Mouse (Mus musculus): ENCODE measurements around the gene Pi16. TPM values are rescaled to one million over a fixed set of nuclear protein-coding genes. Genes with fewer than 3 reads are reported as not detected.

The Pi16 gene
- polyA plus RNA-seq, 1 experiment from 2014 or later: 1.1 TPM

DNA sequence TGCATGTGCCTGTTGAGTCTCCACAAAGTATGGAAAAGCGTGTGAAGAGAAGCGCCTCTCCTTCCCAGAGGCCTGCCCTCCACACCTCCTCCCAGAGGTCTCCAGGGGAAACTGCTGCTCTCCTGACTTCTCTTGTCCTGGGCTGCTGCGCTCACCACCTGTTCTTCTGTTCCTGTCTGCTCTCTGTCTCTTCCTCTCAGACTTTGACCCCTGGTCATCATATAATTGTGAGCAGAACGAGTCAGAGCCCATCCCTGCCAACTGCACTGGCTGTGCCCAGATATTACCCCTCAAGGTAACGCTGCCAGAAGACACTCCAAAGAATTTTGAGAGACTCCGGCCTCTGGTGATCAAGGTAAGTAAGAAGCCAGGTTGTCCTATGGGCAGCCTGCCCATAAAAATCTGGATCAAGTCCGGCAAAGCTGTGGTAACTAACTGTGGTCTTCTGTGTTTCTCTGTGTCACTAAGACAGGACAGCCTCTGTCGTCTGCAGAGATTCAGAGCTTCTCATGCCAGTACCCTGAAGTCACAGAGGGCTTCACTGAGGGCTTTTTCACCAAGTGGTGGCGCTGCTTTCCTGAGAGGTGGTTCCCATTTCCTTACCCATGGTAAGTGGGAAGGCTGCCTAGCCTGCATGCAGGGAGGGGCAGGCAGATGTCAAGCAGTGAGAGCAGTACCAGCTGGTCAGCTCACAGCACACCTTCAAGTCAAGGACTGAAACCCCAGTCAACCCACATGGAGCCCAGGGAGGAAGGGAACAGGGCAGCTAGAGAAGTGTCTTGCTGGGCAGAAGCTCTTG lies 23.5 kb upstream of the Pi16 start:
- DNase-seq (ENCODE audit: low spot score): no peak
- Histone ChIP-seq H3K27ac (no peak overlapping the region; the same call in 1 of the 2 replicates), H3K36me3 (peaks cover 69% of the 10 kb centered on the region), H3K4me1 (replicated peaks) (peaks cover 9% of the 10 kb centered on the region), H3K4me3 (no peak overlapping the region), H3K27me3 (ENCODE audit: insufficient read depth, poor library complexity, severe bottlenecking) (no peaks in the 10 kb centered on the region), H3K9me3 (no peaks in the 10 kb centered on the region)
- WGBS: 84% methylated on average over 9 of the region's 9 CpGs

DNA sequence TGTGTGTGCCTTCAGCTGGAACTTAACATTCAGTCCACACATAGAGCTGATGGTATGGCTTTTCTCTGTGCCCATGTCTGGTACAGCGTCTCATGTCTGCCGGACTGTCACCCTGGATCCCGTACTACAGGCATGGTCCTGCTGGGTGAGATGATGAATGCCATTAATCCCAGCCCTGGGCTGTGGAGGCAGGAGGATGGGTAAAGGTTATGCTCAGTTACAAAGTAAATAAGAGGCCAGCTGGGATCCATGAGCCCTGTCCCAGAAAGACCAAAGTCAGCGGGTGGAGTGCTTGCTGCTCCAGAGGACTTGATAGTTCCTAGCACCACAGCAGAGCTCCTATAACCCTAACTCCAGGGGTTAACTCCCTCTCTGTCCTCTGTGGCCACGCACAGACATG lies 21.6 kb upstream of the Pi16 start:
- H3K4me3 ChIP-seq: no peak overlapping the region
- WGBS: 72% methylated on average over 5 of the region's 5 CpGs
- no peak for DNase-seq (ENCODE audit: low spot score)
- no peak overlapping the region for H3K27ac ChIP-seq
- no peaks in the 10 kb centered on the region for H3K9me3 ChIP-seq
- H3K36me3 ChIP-seq: peaks cover 83% of the 10 kb centered on the region
- H3K4me1 ChIP-seq (replicated peaks): peaks cover 9% of the 10 kb centered on the region
- no peaks in the 10 kb centered on the region for H3K27me3 ChIP-seq (ENCODE audit: insufficient read depth, poor library complexity, severe bottlenecking)

DNA sequence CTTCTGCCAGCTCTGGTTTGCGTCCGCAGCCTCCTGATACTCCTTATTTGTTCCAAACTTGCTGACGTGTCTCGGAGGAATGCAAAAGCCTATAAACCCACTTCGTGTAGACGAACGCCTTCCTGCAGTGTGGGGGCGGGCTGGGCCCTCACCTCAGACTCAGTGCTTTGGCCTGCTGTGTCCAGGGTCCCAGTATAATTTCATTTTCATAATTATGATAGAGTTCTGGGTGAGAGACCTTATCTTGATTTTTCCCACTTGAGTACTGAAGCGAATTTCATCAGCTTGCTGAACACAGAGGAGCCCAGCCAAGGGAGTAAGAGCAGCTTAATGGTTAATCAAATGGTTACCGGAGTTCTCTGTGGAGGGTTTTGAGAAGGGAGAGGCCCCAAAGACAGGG lies 20.2 kb upstream of the Pi16 start:
- Histone ChIP-seq H3K4me3 (no peak overlapping the region), H3K9me3 (no peaks in the 10 kb centered on the region), H3K27me3 (ENCODE audit: insufficient read depth, poor library complexity, severe bottlenecking) (no peaks in the 10 kb centered on the region), H3K4me1 (replicated peaks) (peaks cover 12% of the 10 kb centered on the region), H3K36me3 (peaks cover 91% of the 10 kb centered on the region), H3K27ac (no peak overlapping the region)
- DNase-seq (ENCODE audit: low spot score): no peak
- 78% methylated on average over 10 of the region's 10 CpGs for WGBS

DNA sequence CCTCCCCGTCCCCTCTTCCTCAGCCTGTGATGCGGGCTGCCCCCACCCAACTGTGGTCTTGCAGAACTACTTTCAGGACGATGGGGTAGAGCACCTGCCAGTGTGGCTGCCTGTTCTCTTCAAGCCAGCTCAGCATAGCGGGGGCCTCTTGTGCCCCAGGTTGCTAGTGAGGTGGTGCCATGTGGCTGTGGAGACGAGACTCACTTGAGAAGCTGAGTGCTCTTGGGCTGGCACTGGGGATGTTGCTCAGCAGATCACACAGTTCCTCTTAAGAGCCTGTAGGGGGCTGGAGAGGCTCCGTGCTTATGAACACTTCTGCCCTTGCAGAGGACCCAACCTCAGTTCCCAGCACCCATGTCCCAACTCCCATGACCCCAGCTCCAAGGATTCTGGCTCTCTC lies 19.7 kb upstream of the Pi16 start:
- no peaks in the 10 kb centered on the region for H3K9me3 ChIP-seq
- peaks cover 92% of the 10 kb centered on the region for H3K36me3 ChIP-seq
- 0 out of 2 replicates have a peak overlapping the region, but pooled peaks have one; percentile 16 for H3K27ac ChIP-seq
- H3K27me3 ChIP-seq (ENCODE audit: insufficient read depth, poor library complexity, severe bottlenecking): no peaks in the 10 kb centered on the region
- no peak for DNase-seq (ENCODE audit: low spot score)
- WGBS: 88% methylated on average over 6 of the region's 6 CpGs
- H3K4me3 ChIP-seq: no peak overlapping the region
- H3K4me1 ChIP-seq (replicated peaks): peaks cover 14% of the 10 kb centered on the region

DNA sequence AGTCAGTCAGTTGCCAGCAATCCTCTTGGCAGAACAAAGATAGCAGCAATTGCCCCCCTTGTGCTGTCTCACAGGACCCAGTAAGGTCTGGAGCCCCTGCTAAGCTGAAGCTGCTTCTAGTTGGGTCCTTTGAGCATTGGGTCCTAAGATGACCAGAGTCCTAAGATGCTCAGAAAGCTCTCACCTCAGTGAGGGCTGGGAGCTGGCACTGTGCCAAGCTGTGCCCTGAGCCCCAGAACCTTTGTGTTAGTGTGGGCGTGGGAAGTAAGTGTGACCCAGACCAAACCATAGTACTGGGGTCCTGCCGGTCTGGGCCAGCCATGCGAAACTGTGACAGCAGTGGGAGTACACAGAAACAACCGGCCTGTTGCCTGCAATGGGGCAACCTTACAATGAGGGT lies 18.2 kb upstream of the Pi16 start:
- Histone ChIP-seq H3K4me1 (replicated peaks) (peaks cover 28% of the 10 kb centered on the region), H3K4me3 (no peak overlapping the region), H3K27me3 (ENCODE audit: insufficient read depth, poor library complexity, severe bottlenecking) (no peaks in the 10 kb centered on the region), H3K9me3 (no peaks in the 10 kb centered on the region), H3K36me3 (peaks cover 80% of the 10 kb centered on the region), H3K27ac (no peak overlapping the region)
- WGBS: 90% methylated on average over 4 of the region's 4 CpGs
- DNase-seq (ENCODE audit: low spot score): no peak

DNA sequence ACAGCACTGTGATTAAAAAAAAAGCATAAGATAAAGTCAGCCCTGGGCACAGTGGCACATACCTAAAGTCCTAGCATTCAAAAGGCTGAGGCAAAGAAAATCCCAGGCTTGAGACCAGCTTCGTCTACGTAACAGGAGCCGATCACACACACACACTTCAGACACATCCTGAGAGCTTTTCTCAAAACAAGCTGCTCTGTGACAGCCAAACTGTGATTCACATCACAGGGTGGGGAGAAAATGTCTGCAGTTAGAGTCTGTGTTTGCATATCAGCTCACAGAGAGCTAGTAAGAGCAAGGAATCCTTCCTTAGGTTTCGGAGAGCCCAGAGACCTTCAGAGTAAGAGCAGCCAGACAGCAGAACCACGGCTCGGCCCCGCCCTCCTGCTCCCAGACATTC lies 16.6 kb upstream of the Pi16 start:
- Histone ChIP-seq H3K36me3 (peaks cover 64% of the 10 kb centered on the region), H3K9me3 (no peaks in the 10 kb centered on the region), H3K4me1 (replicated peaks) (peaks cover 40% of the 10 kb centered on the region), H3K27me3 (ENCODE audit: insufficient read depth, poor library complexity, severe bottlenecking) (no peaks in the 10 kb centered on the region), H3K4me3 (no peak overlapping the region), H3K27ac (no peak overlapping the region)
- WGBS: 94% methylated on average over 7 of the region's 7 CpGs
- DNase-seq (ENCODE audit: low spot score): no peak

DNA sequence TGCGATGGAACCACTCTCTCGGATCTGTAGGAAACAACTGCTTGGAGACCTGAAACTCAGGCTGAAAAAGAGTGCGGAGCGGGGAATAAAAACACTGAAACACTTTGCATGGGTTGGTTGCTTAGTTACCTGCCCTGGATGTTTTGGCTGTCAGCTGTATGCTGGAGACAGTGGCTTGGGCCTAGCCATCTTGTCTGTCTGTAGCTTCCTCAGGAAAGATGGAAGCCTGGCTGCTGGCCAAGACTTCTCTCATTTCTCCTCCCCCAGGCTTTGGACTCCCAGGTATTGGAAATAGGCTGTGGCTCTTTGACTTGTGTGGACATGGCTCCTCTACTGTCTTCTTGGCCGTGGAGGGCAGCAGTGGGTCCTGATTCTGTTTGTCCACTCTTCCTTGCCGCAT lies 16.1 kb upstream of the Pi16 start:
- no peak for DNase-seq (ENCODE audit: low spot score)
- no peak overlapping the region for H3K4me3 ChIP-seq
- peaks cover 44% of the 10 kb centered on the region for H3K4me1 ChIP-seq (replicated peaks)
- no peaks in the 10 kb centered on the region for H3K27me3 ChIP-seq (ENCODE audit: insufficient read depth, poor library complexity, severe bottlenecking)
- peaks cover 59% of the 10 kb centered on the region for H3K36me3 ChIP-seq
- WGBS: 94% methylated on average over 6 of the region's 6 CpGs
- H3K27ac ChIP-seq: no peak overlapping the region
- H3K9me3 ChIP-seq: no peaks in the 10 kb centered on the region

DNA sequence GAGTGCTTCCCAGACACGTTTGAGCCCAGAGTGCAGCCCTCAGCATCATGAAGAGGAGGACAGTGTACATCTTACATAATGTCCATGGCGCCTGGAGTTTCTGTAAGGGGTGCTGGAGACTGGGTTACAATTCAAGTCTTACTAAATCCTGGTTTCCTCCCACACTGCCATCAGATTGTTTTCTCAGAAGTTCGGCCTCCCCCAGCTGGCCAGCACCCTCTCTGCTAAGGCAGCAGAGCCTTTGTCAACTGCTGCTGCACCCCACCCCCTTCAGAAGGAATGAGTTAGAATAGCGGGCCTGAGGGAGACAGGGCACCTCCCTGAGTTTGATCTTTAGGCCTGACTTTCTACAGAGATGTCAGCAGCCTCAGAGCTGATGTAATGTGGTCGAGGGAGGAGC lies 15.3 kb upstream of the Pi16 start:
- DNase-seq (ENCODE audit: low spot score): no peak
- Histone ChIP-seq H3K36me3 (peaks cover 52% of the 10 kb centered on the region), H3K4me1 (replicated peaks) (peaks cover 44% of the 10 kb centered on the region), H3K27ac (no peak overlapping the region), H3K27me3 (ENCODE audit: insufficient read depth, poor library complexity, severe bottlenecking) (no peaks in the 10 kb centered on the region), H3K4me3 (no peak overlapping the region), H3K9me3 (no peaks in the 10 kb centered on the region)
- WGBS: 78% methylated on average over 5 of the region's 5 CpGs

DNA sequence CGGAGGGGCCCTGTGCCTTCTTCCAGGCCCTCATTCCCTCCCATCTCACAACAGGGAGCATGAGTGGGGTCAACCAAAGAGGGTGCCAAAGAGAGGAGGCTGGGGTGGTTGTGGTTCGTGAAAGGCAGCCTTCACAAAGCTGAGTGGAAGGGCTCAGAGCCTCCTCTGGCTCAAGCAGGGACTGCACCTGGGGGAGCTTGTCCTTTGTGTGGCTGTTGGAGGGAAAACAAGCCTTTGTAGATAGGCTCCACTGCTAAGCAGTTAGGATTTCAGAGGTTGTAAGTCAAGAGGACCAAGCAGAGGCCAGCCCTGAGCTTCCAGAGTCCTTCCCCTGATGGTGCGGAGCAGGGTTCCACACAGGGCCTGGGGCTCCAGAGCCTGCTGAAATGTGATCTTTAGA lies 14.4 kb upstream of the Pi16 start:
- peak overlapping the region; percentile 81 for H3K27ac ChIP-seq
- peaks cover 42% of the 10 kb centered on the region for H3K36me3 ChIP-seq

DNA sequence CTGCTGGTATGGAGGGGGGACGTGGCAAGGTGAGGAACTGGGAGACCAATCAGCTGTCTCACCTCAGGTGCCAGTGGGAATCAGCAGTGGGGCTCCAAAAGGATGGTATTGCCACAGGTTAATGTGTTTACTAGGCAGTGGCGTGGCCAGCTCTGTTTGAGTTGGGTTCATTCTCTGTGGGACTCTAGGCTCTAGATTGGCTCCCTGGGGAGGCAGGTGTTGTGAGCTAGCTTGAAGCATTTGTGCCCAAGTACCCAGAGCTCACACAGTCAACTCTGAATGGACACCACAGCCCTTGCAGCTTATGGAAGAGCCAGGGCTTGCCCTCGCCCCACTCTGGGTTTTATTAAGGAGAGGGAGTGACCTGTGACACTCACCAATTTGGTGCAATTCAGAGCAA lies 13.6 kb upstream of the Pi16 start:
- Histone ChIP-seq H3K36me3 (peaks cover 36% of the 10 kb centered on the region), H3K4me1 (replicated peaks) (peaks cover 40% of the 10 kb centered on the region), H3K27ac (peak overlapping the region; percentile 81), H3K27me3 (ENCODE audit: insufficient read depth, poor library complexity, severe bottlenecking) (no peaks in the 10 kb centered on the region), H3K4me3 (no peak overlapping the region), H3K9me3 (no peaks in the 10 kb centered on the region)
- DNase-seq (ENCODE audit: low spot score): no peak
- 69% methylated on average over 3 of the region's 3 CpGs for WGBS

More for the DNA sequence above, 14.4 kb upstream of the Pi16 start:
- H3K9me3 ChIP-seq: no peaks in the 10 kb centered on the region
- no peaks in the 10 kb centered on the region for H3K27me3 ChIP-seq (ENCODE audit: insufficient read depth, poor library complexity, severe bottlenecking)
- H3K4me1 ChIP-seq (replicated peaks): peaks cover 40% of the 10 kb centered on the region
- 55% methylated on average over 3 of the region's 3 CpGs for WGBS
- DNase-seq (ENCODE audit: low spot score): no peak
- 0 out of 2 replicates have a peak overlapping the region, but pooled peaks have one; percentile 6 for H3K4me3 ChIP-seq

DNA sequence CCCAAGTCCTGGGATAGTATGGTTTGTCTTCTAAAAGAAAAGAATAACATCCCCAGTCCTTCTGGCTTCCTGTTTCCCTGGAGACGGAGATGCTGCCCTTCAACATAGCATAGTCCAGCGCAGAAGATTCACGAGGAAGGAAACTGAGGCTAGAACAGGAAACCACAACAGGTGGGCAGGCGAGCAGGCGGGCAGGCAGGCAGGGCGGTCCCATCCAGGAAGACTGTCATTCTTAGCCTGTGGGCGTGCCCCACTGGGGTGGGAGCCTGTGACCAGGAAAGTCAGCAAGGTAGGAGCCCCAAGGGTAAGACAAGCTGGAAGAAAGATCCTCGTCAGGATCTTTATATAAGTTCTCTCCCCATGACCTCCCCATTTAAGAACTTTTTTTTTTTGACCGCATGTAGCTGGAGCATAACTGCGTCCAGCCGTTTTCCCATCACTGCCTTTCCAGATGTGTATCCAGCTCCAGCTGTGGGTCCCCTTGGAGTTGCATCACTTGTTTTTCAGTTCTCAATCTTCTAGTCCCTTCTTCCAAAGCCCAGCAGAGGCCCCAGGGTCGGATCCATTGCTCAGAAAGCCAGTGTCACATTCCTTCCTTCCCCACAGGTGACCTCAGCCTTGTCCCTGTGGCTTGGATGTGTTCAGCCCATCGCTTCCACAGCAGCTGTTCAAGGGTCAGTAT lies 13.0 kb upstream of the Pi16 start:
- Histone ChIP-seq H3K27ac (no peak overlapping the region; the same call in 1 of the 2 replicates), H3K4me3 (no peak overlapping the region), H3K36me3 (peaks cover 29% of the 10 kb centered on the region), H3K9me3 (no peaks in the 10 kb centered on the region), H3K4me1 (replicated peaks) (peaks cover 43% of the 10 kb centered on the region), H3K27me3 (ENCODE audit: insufficient read depth, poor library complexity, severe bottlenecking) (no peaks in the 10 kb centered on the region)
- 64% methylated on average over 13 of the region's 13 CpGs for WGBS
- DNase-seq (ENCODE audit: low spot score): no peak

DNA sequence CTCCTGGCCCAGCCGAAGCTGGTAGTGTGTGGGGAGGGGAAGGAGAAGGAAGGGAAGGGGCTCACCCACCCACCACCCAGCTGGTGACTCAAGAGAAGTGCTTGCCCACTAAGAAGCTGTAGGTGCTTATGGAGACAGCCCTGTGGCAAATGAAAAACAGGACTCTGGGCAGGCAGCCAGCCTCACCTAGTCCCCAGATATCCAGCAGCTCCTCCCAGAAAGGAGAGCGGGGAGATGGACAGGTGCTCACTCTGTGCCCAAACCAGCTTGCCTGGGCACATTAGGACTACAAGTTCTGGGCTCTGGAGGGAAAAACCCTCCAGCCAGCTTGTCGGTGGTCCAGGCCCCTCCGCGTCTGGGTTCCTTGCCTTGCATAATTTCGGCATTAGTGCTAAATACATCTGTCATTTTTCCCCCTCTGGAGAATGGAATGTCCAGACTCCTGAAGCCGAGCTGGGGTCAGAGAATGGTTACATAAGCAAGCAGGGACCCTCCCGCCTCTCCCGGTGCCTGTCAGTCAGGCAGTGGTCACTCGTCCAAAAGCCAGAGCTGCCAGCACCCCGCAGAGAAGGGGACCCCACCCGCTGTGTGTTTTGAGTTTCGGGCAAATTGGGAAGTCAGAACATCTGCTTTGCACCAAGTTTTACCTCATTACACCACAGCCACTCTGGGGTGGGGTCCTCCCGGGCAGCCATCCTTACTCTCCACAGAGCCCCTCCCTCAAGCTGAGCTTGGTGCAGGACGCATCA lies 12.2 kb upstream of the Pi16 start:
- H3K36me3 ChIP-seq: peaks cover 22% of the 10 kb centered on the region
- H3K9me3 ChIP-seq: no peaks in the 10 kb centered on the region
- peaks cover 47% of the 10 kb centered on the region for H3K4me1 ChIP-seq (replicated peaks)
- peak overlapping the region; percentile 54; the same call in 1 of the 2 replicates for H3K27ac ChIP-seq
- 24% methylated on average over 15 of the region's 15 CpGs for WGBS
- H3K27me3 ChIP-seq (ENCODE audit: insufficient read depth, poor library complexity, severe bottlenecking): no peaks in the 10 kb centered on the region
- peak; percentile 60 for DNase-seq (ENCODE audit: low spot score)
- no peak overlapping the region for H3K4me3 ChIP-seq

DNA sequence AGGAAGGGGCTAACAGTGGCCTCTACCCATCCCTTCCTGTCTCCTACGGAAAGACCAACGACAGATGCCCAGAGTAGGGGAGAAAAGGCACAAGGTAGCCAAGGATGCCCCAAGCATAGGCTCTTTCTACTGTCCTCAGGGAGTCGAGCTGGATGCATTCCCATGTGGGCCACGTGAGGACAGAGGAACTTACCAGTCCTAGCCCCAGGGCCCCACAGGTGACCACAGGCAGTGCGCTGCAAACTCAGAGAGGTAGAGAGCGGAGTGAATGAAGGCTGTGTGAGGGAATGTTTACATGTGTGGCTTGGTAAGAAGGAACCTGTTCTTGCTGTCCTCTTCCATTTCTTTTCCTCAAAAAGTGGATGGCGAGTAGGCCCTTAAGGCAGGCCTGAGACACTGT lies 11.6 kb upstream of the Pi16 start:
- Histone ChIP-seq H3K4me1 (replicated peaks) (peaks cover 48% of the 10 kb centered on the region), H3K36me3 (peaks cover 16% of the 10 kb centered on the region), H3K4me3 (no peak overlapping the region), H3K9me3 (no peaks in the 10 kb centered on the region), H3K27me3 (ENCODE audit: insufficient read depth, poor library complexity, severe bottlenecking) (no peaks in the 10 kb centered on the region), H3K27ac (peak overlapping the region; percentile 54; the same call in 1 of the 2 replicates)
- no peak for DNase-seq (ENCODE audit: low spot score)
- 51% methylated on average over 7 of the region's 7 CpGs for WGBS

Data from hindbrain, embryonic 10.5 days (tissue).